Mouse (Mus musculus): ENCODE data around the gene Pip4k2a. TPM values are rescaled to one million over a fixed set of nuclear protein-coding genes. Genes with fewer than 3 reads are reported as not detected.
"Not testable (repeated sequence)": the region's sequence is repeated elsewhere in the genome, so short reads cannot be mapped to it uniquely, and the experiment has no call there.

Pip4k2a gene
- polyA plus RNA-seq, 1 experiment from 2014 or later, result 7.4 TPM

GRCm38 (mm10) chr2:18893336-18893735 is 104.6 kb downstream of the Pip4k2a start:
- ATAC-seq (ENCODE audit: insufficient number of reproducible peaks, insufficient read depth, low FRiP score, low read depth), result not testable (repeated sequence)
- WGBS, result 100% methylated on average over 1 of the region's 1 CpGs

GRCm38 (mm10) chr2:18891991-18892537 is 105.9 kb downstream of the Pip4k2a start:
- Histone ChIP-seq H3K27me3 (ENCODE audit: control insufficient read depth, insufficient read depth, low read length) (no peaks in the 10 kb centered on the region), H3K27ac (replicated peaks in 1 of 2; ENCODE audit: control insufficient read depth in 1 of 2, insufficient read depth in 1 of 2, low read depth in 2 of 2, low read length in 2 of 2) (no peak overlapping the region), H3K36me3 (ENCODE audit: control insufficient read depth, insufficient read depth, low read length) (no peaks in the 10 kb centered on the region), H3K9me3 (ENCODE audit: control insufficient read depth, low read length) (no peaks in the 10 kb centered on the region), H3K4me3 (ENCODE audit: control insufficient read depth in 1 of 2, insufficient read depth in 1 of 2, low read depth in 1 of 2, low read length in 2 of 2) (no peak overlapping the region), H3K9ac (ENCODE audit: low read length) (no peak overlapping the region), H3K4me2 (ENCODE audit: low read length) (no peak overlapping the region), H3K4me1 (ENCODE audit: control insufficient read depth in 2 of 2, insufficient read depth in 2 of 2, low read length in 2 of 2) (peaks cover 3 to 8% of the 10 kb centered on the region in 2 experiments; a peak in 3 of 4 replicates)
- WGBS, result 85% methylated on average over 10 of the region's 10 CpGs
- no peak for ATAC-seq (ENCODE audit: insufficient number of reproducible peaks, insufficient read depth, low FRiP score, low read depth)

More at GRCm38 (mm10) chr2:18893336-18893735, 104.6 kb downstream of the Pip4k2a start:
- peaks cover 8 to 17% of the 10 kb centered on the region in 2 experiments for H3K4me1 ChIP-seq (ENCODE audit: control insufficient read depth in 2 of 2, insufficient read depth in 2 of 2, low read length in 2 of 2)
- H3K9me3 ChIP-seq (ENCODE audit: control insufficient read depth, low read length); H3K27ac ChIP-seq (replicated peaks in 1 of 2; ENCODE audit: control insufficient read depth in 1 of 2, insufficient read depth in 1 of 2, low read depth in 2 of 2, low read length in 2 of 2); H3K4me2 ChIP-seq (ENCODE audit: low read length); H3K9ac ChIP-seq (ENCODE audit: low read length); H3K36me3 ChIP-seq (ENCODE audit: control insufficient read depth, insufficient read depth, low read length); H3K27me3 ChIP-seq (ENCODE audit: control insufficient read depth, insufficient read depth, low read length); H3K4me3 ChIP-seq (ENCODE audit: control insufficient read depth in 1 of 2, insufficient read depth in 1 of 2, low read depth in 1 of 2, low read length in 2 of 2): not testable (repeated sequence)

GRCm38 (mm10) chr2:18890227-18891001 is 107.5 kb downstream of the Pip4k2a start:
- Histone ChIP-seq H3K4me2 (ENCODE audit: low read length) (no peak overlapping the region), H3K4me1 (ENCODE audit: control insufficient read depth in 2 of 2, insufficient read depth in 2 of 2, low read length in 2 of 2) (peaks cover 3 to 8% of the 10 kb centered on the region in 2 experiments; a peak in 3 of 4 replicates), H3K27me3 (ENCODE audit: control insufficient read depth, insufficient read depth, low read length) (no peaks in the 10 kb centered on the region), H3K9me3 (ENCODE audit: control insufficient read depth, low read length) (no peaks in the 10 kb centered on the region), H3K36me3 (ENCODE audit: control insufficient read depth, insufficient read depth, low read length) (no peaks in the 10 kb centered on the region), H3K27ac (replicated peaks in 1 of 2; ENCODE audit: control insufficient read depth in 1 of 2, insufficient read depth in 1 of 2, low read depth in 2 of 2, low read length in 2 of 2) (peak overlapping the region; percentile 19 to 25; a peak in 2 of 4 replicates), H3K9ac (ENCODE audit: low read length) (no peak overlapping the region), H3K4me3 (ENCODE audit: control insufficient read depth in 1 of 2, insufficient read depth in 1 of 2, low read depth in 1 of 2, low read length in 2 of 2) (no peak overlapping the region)
- ATAC-seq (ENCODE audit: insufficient number of reproducible peaks, insufficient read depth, low FRiP score, low read depth), result no peak; the same call in 1 of the 2 replicates
- WGBS, result 38% methylated on average over 11 of the region's 11 CpGs

GRCm38 (mm10) chr2:18884277-18884676 is 113.6 kb downstream of the Pip4k2a start:
- Histone ChIP-seq H3K4me2 (ENCODE audit: low read length) (no peak overlapping the region), H3K4me3 (ENCODE audit: control insufficient read depth in 1 of 2, insufficient read depth in 1 of 2, low read depth in 1 of 2, low read length in 2 of 2) (no peak overlapping the region), H3K9me3 (ENCODE audit: control insufficient read depth, low read length) (no peaks in the 10 kb centered on the region), H3K27ac (replicated peaks in 1 of 2; ENCODE audit: control insufficient read depth in 1 of 2, insufficient read depth in 1 of 2, low read depth in 2 of 2, low read length in 2 of 2) (no peak overlapping the region), H3K36me3 (ENCODE audit: control insufficient read depth, insufficient read depth, low read length) (no peaks in the 10 kb centered on the region), H3K9ac (ENCODE audit: low read length) (no peak overlapping the region), H3K27me3 (ENCODE audit: control insufficient read depth, insufficient read depth, low read length) (no peaks in the 10 kb centered on the region), H3K4me1 (ENCODE audit: control insufficient read depth in 2 of 2, insufficient read depth in 2 of 2, low read length in 2 of 2) (no peaks in the 10 kb centered on the region)
- WGBS, result 86% methylated on average over 3 of the region's 3 CpGs
- ATAC-seq (ENCODE audit: insufficient number of reproducible peaks, insufficient read depth, low FRiP score, low read depth), result no peak

GRCm38 (mm10) chr2:18874626-18875025 is 123.3 kb downstream of the Pip4k2a start:
- no peaks in the 10 kb centered on the region for H3K27me3 ChIP-seq (ENCODE audit: control insufficient read depth, insufficient read depth, low read length)
- no peak overlapping the region for H3K27ac ChIP-seq (replicated peaks in 1 of 2; ENCODE audit: control insufficient read depth in 1 of 2, insufficient read depth in 1 of 2, low read depth in 2 of 2, low read length in 2 of 2)
- no peaks in the 10 kb centered on the region for H3K4me1 ChIP-seq (ENCODE audit: control insufficient read depth in 2 of 2, insufficient read depth in 2 of 2, low read length in 2 of 2)
- H3K9ac ChIP-seq (ENCODE audit: low read length), result no peak overlapping the region
- H3K36me3 ChIP-seq (ENCODE audit: control insufficient read depth, insufficient read depth, low read length), result no peaks in the 10 kb centered on the region
- H3K4me3 ChIP-seq (ENCODE audit: control insufficient read depth in 1 of 2, insufficient read depth in 1 of 2, low read depth in 1 of 2, low read length in 2 of 2), result no peak overlapping the region
- no peak for ATAC-seq (ENCODE audit: insufficient number of reproducible peaks, insufficient read depth, low FRiP score, low read depth)
- 90% methylated on average over 7 of the region's 7 CpGs for WGBS
- H3K4me2 ChIP-seq (ENCODE audit: low read length), result no peak overlapping the region
- H3K9me3 ChIP-seq (ENCODE audit: control insufficient read depth, low read length), result no peaks in the 10 kb centered on the region

- WGBS, result 77% methylated on average over 8 of the region's 8 CpGs
- H3K9ac ChIP-seq (ENCODE audit: low read length), result no peak overlapping the region
- no peaks in the 10 kb centered on the region for H3K4me1 ChIP-seq (ENCODE audit: control insufficient read depth in 2 of 2, insufficient read depth in 2 of 2, low read length in 2 of 2)
- no peaks in the 10 kb centered on the region for H3K27me3 ChIP-seq (ENCODE audit: control insufficient read depth, insufficient read depth, low read length)
- H3K4me3 ChIP-seq (ENCODE audit: control insufficient read depth in 1 of 2, insufficient read depth in 1 of 2, low read depth in 1 of 2, low read length in 2 of 2), result no peak overlapping the region
- no peak overlapping the region for H3K27ac ChIP-seq (replicated peaks in 1 of 2; ENCODE audit: control insufficient read depth in 1 of 2, insufficient read depth in 1 of 2, low read depth in 2 of 2, low read length in 2 of 2)
- H3K9me3 ChIP-seq (ENCODE audit: control insufficient read depth, low read length), result no peaks in the 10 kb centered on the region
- H3K4me2 ChIP-seq (ENCODE audit: low read length), result no peak overlapping the region
- H3K36me3 ChIP-seq (ENCODE audit: control insufficient read depth, insufficient read depth, low read length), result no peaks in the 10 kb centered on the region
- no peak for ATAC-seq (ENCODE audit: insufficient number of reproducible peaks, insufficient read depth, low FRiP score, low read depth)
These were observed 123.9 kb downstream of the Pip4k2a start for GRCm38 (mm10) chr2:18874063-18874462.

GRCm38 (mm10) chr2:18873440-18873839 is 124.5 kb downstream of the Pip4k2a start:
- Histone ChIP-seq H3K36me3 (ENCODE audit: control insufficient read depth, insufficient read depth, low read length) (no peaks in the 10 kb centered on the region), H3K27ac (replicated peaks in 1 of 2; ENCODE audit: control insufficient read depth in 1 of 2, insufficient read depth in 1 of 2, low read depth in 2 of 2, low read length in 2 of 2) (no peak overlapping the region), H3K4me1 (ENCODE audit: control insufficient read depth in 2 of 2, insufficient read depth in 2 of 2, low read length in 2 of 2) (no peaks in the 10 kb centered on the region), H3K27me3 (ENCODE audit: control insufficient read depth, insufficient read depth, low read length) (no peaks in the 10 kb centered on the region), H3K4me2 (ENCODE audit: low read length) (no peak overlapping the region), H3K9me3 (ENCODE audit: control insufficient read depth, low read length) (no peaks in the 10 kb centered on the region), H3K9ac (ENCODE audit: low read length) (no peak overlapping the region), H3K4me3 (ENCODE audit: control insufficient read depth in 1 of 2, insufficient read depth in 1 of 2, low read depth in 1 of 2, low read length in 2 of 2) (no peak overlapping the region)
- 85% methylated on average over 3 of the region's 3 CpGs for WGBS
- no peak for ATAC-seq (ENCODE audit: insufficient number of reproducible peaks, insufficient read depth, low FRiP score, low read depth)
